Mouse (Mus musculus) liver, postnatal 0 days (tissue): Measurements from ENCODE around the gene E2f6. TPM values are rescaled to one million over a fixed set of nuclear protein-coding genes. Genes with fewer than 3 reads are reported as not detected.

Source experiments
- ATAC-seq: fragments of 200-750 bp; cut with Nextera tagmentation; 2 replicates; pipeline ENCODE4 v1.8.0; 2017; ENCODE audit warnings: mild to moderate bottlenecking, moderate library complexity
- DNase-seq: peaks from one replicate; pipeline ENCODE4 v3.0.0-alpha.2; 2016
- H3K27ac ChIP-seq: fragments of 300-500 bp; sonication (generic); 2 replicates; pipeline ENCODE4 v1.5.1; 2014; ENCODE audit warnings: antibody characterized with exemption, moderate library complexity, mild to moderate bottlenecking, low read depth
- H3K27me3 ChIP-seq: fragments of 300-500 bp; sonication (generic); 2 replicates; pipeline ENCODE4 v1.6.1; 2014; ENCODE audit warnings: low read length, control low read depth, mixed read lengths; ENCODE audit not compliant: insufficient read depth
- H3K36me3 ChIP-seq: fragments of 300-500 bp; sonication (generic); replicated peaks from 2 replicates; pipeline ENCODE4 v1.6.1; 2014; ENCODE audit warnings: mild to moderate bottlenecking, control low read depth, low read length, moderate library complexity, mixed read lengths; ENCODE audit not compliant: insufficient read depth
- H3K4me1 ChIP-seq: fragments of 300-500 bp; sonication (generic); 2 replicates; pipeline ENCODE4 v1.6.1; 2014; ENCODE audit warnings: antibody characterized with exemption, mild to moderate bottlenecking, control low read depth; ENCODE audit not compliant: insufficient read depth
- H3K4me2 ChIP-seq: fragments of 300-500 bp; sonication (generic); 2 replicates; pipeline ENCODE4 v1.6.1; 2014; ENCODE audit warnings: low read depth, mild to moderate bottlenecking, low read length, moderate library complexity, mixed read lengths
- H3K4me3 ChIP-seq: fragments of 300-500 bp; sonication (generic); 2 replicates; pipeline ENCODE4 v1.5.1; 2014; ENCODE audit warnings: low read depth, low read length
- H3K9ac ChIP-seq: fragments of 300-500 bp; sonication (generic); replicated peaks from 2 replicates; pipeline ENCODE4 v1.6.1; 2014; ENCODE audit warnings: mild to moderate bottlenecking, moderate library complexity
- H3K9me3 ChIP-seq: fragments of 300-500 bp; sonication (generic); 2 replicates; pipeline ENCODE4 v1.6.1; 2016; ENCODE audit warnings: mild to moderate bottlenecking, control low read depth, low read length, mixed read lengths
- CTCF ChIP-seq: sonication (generic); IDR thresholded peaks from 2 replicates; pipeline ENCODE4 v1.5.1; 2016; ENCODE audit warnings: antibody characterized with exemption, low read depth
- EP300 ChIP-seq: IDR thresholded peaks from 2 replicates; pipeline ENCODE4 v1.6.1; 2016; ENCODE audit warnings: antibody characterized with exemption, low read depth, mild to moderate bottlenecking
- WGBS: fragments of 180-500 bp; shearing (Covaris S2); extraction: QIAGEN DNeasy Blood & Tissue Kit; methylation state at CpG from one replicate; pipeline ENCODE4 v1.1.7; 2014; ENCODE audit not compliant: insufficient replicate concordance; 5-methylcytosine and 5-hydroxymethylcytosine counted together
- polyA plus RNA-seq: library from polyadenylated mRNA; unstranded; fragments of >200 nt; fragmentation: Nextera tagmentation; extraction: Ambion mirVana; gene quantifications from 2 replicates; pipeline ENCODE4 v1.2.1, GENCODE M21; 2015

The E2f6 gene
- polyA plus RNA-seq, 1 experiment from 2014 or later = 9.0 TPM

GRCm38 (mm10) chr12:16834701-16835100 lies 23.9 kb downstream of the E2f6 start:
- Histone ChIP-seq H3K36me3 (no peaks in the 10 kb centered on the region), H3K9me3 (no peaks in the 10 kb centered on the region), H3K27ac (no peak overlapping the region), H3K4me1 (no peaks in the 10 kb centered on the region), H3K4me2 (no peak overlapping the region), H3K9ac (no peak overlapping the region), H3K27me3 (no peaks in the 10 kb centered on the region), H3K4me3 (no peak overlapping the region)
- ATAC-seq (no peak), DNase-seq (no peak)
- no peak for TF ChIP-seq CTCF
- TF ChIP-seq EP300 = no peak
- WGBS = 77% methylated on average over 11 of the region's 11 CpGs

GRCm38 (mm10) chr12:16836188-16836587 lies 25.4 kb downstream of the E2f6 start:
- WGBS = 63% methylated on average over 9 of the region's 9 CpGs
- DNase-seq = no peak
- Histone ChIP-seq H3K4me3 (no peak overlapping the region), H3K36me3 (no peaks in the 10 kb centered on the region), H3K4me1 (peaks cover 5% of the 10 kb centered on the region; the same call in 1 of the 2 replicates), H3K4me2 (no peak overlapping the region), H3K9ac (no peak overlapping the region), H3K27ac (no peak overlapping the region), H3K9me3 (no peaks in the 10 kb centered on the region), H3K27me3 (no peaks in the 10 kb centered on the region)
- no peak for ATAC-seq
- TF ChIP-seq EP300 = no peak
- TF ChIP-seq CTCF = peak; percentile 21; the same call in 1 of the 2 replicates

GRCm38 (mm10) chr12:16837766-16838165 lies 27.0 kb downstream of the E2f6 start:
- no peaks in the 10 kb centered on the region for H3K9me3 ChIP-seq

GRCm38 (mm10) chr12:16840842-16841782 lies 30.3 kb downstream of the E2f6 start:
- Histone ChIP-seq H3K4me2 (no peak overlapping the region), H3K4me3 (no peak overlapping the region), H3K4me1 (peaks cover 5% of the 10 kb centered on the region; the same call in 1 of the 2 replicates), H3K27me3 (no peaks in the 10 kb centered on the region), H3K27ac (peak overlapping the region; percentile 62; the same call in 1 of the 2 replicates), H3K9me3 (no peaks in the 10 kb centered on the region), H3K9ac (no peak overlapping the region), H3K36me3 (no peaks in the 10 kb centered on the region)
- DNase-seq (peak; percentile 42), ATAC-seq (peak; percentile 91)
- 37% methylated on average over 8 of the region's 8 CpGs for WGBS
- no peak for TF ChIP-seq CTCF
- TF ChIP-seq EP300 = no peak

More at GRCm38 (mm10) chr12:16837766-16838165, 27.0 kb downstream of the E2f6 start:
- H3K9ac ChIP-seq = no peak overlapping the region
- DNase-seq (no peak), ATAC-seq (no peak)
- no peak for TF ChIP-seq EP300
- TF ChIP-seq CTCF = no peak
- H3K4me2 ChIP-seq = no peak overlapping the region
- no peaks in the 10 kb centered on the region for H3K27me3 ChIP-seq
- H3K4me1 ChIP-seq = peaks cover 5% of the 10 kb centered on the region; the same call in 1 of the 2 replicates
- 78% methylated on average over 4 of the region's 4 CpGs for WGBS
- H3K36me3 ChIP-seq = no peaks in the 10 kb centered on the region
- H3K27ac ChIP-seq = no peak overlapping the region
- no peak overlapping the region for H3K4me3 ChIP-seq

GRCm38 (mm10) chr12:16844623-16845592 lies 34.1 kb downstream of the E2f6 start:
- no peak for ATAC-seq
- TF ChIP-seq CTCF (no peak), EP300 (no peak)
- 75% methylated on average over 13 of the region's 14 CpGs for WGBS

More at GRCm38 (mm10) chr12:16844623-16845592, 34.1 kb downstream of the E2f6 start:
- Histone ChIP-seq H3K4me1 (peaks cover 5% of the 10 kb centered on the region; the same call in 1 of the 2 replicates), H3K9ac (no peak overlapping the region), H3K36me3 (no peaks in the 10 kb centered on the region), H3K27ac (no peak overlapping the region; the same call in 1 of the 2 replicates), H3K9me3 (no peaks in the 10 kb centered on the region), H3K27me3 (no peaks in the 10 kb centered on the region), H3K4me3 (no peak overlapping the region), H3K4me2 (no peak overlapping the region)
- DNase-seq = no peak
